Mouse (Mus musculus) lung, postnatal 4 days (tissue): ENCODE measurements at regions not wholly inside any gene's neighbourhood (a gene's known extent, or its start where the extent isn't known, plus 50 kb on each side); places are given as distances from the start of the nearest gene placed in this dataset.

ENCODE experiments used
- DNase-seq, 2 experiments: peaks; one replicate each; pipeline ENCODE4 v3.0.0; 2021

DNA sequence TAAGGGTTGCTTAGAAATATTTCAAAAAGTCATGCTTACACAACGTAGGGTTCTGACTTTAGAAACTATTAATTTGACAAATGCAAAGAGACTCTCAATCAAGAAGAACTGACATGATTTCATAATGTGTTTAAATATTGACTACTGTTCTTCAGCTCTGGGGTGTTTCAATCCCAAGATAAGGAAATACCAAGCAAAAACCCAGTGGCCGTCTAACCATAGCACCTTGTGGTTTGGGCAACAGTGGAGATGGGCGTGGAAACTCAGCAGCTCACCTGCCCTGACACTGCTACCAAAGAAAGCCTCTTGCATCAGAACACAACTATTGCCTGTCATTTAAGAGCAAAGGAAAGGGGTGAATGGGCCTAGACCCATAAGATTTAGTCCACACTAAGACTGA lies 119.9 kb downstream of the Foxa2 start:
- DNase-seq = peak; percentile 40 to 71

DNA sequence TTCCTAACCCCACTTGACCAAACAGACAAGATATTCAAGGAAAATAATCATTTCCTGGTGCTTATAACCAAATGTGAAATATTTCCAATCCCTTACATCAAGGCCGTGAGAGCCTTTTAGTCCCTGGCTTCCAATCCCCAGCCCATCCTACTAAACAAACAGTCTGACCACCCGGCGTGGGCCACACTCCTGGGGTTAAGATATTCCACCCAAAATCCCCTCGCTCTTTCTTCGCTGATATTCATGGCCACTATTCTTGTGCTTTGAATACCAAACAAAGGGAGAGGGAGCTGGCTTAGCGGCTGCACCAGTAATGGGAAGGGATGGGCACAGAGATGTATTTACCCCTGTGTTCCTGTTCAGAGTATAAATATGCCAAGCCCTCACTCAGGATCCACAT lies 139.4 kb downstream of the Foxa2 start:
- DNase-seq = no peak

DNA sequence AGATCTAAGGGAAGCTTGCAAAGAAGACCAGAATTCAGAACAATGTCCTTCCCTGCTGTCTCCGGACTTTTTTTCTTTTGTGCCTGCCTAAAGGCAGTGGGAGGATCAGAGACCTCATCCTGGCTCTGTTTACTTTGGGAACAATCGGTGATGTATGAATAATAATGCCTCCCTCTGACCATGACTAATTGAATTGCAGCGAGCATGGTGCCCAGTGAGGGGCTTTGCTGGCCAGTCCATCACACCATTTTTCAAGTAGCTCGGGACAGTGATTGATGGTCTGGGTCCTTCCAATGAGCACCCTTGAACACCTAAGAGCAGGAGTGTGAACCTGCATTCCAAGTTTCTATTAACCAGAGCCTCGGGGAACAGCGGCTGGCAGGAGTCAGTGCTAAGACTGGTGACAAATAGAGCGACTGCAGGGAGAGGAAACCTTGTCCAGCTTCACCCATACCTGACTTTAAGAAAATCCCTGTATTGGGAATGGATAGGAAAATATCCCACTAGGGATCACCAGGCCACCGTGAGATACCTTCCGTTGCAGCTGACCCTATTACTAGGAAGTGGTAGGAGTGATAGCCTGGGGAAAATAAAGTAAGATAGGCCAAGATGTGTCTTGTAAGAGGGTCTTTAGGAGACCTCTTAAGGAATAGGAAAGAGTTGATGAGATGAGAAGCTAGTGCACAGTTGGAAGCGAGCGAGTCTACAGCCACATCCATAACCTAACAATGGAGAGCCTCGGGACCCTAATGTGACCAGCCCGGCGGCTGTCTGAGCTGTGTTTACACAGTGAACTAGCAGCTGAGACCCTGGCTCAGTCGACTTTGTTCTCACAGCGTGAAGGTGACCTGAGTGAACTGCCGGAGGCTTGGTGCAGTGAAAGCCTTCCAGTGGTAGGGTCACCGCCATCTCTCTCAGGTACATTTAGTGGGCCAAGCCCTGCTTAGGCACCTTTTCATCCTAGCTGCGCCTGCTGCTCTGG lies 140.7 kb downstream of the Foxa2 start:
- no peak for DNase-seq

DNA sequence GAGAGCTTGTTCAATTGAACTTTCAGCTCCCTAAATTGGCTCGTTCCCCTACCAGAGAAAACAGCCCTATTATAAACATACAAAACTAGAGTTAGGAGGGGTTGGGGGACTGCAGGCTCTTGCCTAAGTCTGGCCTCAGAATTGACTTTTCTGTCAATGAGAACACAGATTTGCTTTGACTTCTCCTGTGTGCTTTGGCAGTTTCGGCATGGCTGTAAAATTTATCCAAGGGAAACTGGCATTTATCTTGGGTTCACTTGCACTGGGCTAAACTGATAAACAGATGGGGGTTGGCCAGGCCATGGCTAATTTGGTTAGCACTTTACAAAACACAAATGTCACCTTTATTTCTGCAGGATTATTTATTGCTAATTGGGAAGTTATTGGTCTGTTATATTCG lies 141.7 kb downstream of the Foxa2 start:
- DNase-seq = no peak

DNA sequence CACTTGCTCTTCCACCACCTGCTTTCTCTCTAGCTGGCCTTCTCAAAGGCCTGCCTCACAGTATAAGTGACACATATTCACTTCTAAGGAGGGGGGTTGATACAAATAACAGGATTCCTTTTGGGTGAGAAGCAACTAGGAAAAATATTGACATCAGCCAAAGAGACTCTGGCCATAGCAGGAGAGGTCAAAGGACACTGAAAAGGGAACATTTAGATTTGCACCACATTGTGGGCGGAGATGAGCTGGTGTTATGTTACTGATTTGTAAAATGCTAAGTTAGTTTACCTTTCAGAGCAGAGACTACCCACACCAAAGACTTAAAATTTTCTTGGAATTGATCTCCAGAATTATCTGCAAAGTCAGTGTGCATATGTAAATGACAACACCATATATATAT lies 147.5 kb downstream of the Foxa2 start:
- DNase-seq = no peak

DNA sequence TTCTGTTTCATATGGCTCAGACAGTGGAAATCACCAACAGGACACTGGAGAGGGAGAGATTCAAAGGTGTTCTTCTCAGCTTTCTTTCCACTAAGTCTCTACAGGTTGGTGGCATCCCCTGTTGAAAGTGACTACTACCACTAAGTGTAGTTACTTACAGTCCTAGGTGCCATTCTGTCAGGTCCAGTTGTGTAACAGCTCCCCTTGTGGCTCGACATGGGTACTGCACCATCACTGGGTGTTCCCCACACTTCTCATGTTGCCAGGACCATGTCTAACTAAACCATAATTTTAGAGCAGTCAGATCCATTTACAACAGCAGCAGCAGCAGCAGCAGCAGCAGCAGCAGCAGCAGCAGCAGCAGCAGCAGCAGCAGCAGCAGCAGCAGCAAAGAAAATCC lies 151.1 kb downstream of the Foxa2 start:
- DNase-seq = peak; percentile 41 to 61

DNA sequence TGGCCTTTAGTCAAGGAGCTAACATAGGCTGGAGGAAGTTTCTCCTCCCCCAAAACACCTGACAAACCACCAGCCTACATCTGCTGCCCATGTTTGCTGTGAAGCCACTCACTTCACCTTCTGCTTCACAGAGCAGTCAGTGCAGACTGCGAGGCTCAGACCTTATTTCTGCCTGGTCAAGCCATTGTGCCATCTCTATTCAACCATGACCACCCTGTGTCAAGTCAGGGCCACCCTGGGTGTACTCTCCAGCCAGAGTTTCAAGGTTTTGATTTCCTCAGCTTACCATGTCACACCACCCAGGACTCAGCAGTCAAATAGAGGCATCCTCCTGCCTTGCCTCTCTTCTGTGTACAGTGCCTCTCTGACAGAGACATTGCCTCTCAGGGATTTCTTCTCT lies 152.6 kb downstream of the Foxa2 start:
- no peak for DNase-seq

DNA sequence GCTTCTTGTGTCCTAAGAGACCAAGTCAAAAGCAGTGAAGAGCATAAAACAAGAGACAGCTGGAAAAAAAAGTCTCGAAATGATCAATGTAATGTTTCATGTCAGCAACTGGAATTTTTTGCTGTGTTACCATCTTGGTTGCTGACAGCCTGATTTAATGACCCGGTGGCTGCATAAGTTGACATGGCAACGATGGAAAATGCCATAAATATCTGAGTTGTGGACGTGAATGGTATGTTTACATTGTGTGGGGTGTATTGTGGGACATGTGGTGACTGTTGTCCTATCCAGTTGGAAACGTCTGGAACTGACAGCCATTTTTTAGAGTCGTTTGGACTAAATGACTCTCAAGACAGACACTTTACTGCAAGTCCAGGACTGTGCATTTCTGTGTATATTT lies 160.6 kb downstream of the Foxa2 start:
- no peak for DNase-seq

DNA sequence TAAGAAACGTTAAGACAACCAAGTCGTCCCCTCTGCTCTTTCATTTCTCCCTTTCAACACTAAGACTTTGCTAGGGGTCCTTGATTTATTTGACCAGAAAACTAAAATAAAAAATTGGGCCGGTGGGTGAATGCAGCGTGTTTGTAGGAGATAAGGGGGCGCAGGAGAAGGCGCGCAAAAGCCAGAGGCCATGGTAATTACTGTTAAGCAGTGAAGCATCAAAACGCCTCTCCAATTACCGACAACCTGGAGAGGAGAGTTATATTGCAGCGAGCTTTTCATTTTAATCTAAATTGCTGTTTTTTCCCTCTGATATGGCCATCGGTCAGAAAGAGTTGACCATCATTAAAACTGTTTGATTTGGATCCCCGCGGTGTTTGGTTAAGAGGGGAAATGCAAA lies 168.9 kb downstream of the Foxa2 start:
- DNase-seq = no peak

DNA sequence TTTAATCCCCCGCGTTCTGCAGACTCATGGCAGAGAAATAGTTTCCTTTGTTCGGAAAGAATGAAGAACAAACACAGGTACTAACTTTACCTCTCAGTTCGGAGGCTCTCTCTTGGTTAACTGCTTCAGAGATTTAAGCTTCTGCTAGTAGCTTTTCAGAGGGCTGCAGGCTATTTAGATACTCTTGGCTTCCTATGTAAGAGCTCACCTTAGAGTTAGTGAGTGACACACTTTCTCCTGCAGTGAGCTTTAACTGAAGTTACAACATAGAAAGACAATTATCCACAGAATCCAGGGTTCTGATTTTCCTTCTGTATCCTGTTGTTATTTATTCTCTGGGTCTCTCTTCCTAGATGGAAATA lies 169.2 kb downstream of the Foxa2 start:
- no peak for DNase-seq

DNA sequence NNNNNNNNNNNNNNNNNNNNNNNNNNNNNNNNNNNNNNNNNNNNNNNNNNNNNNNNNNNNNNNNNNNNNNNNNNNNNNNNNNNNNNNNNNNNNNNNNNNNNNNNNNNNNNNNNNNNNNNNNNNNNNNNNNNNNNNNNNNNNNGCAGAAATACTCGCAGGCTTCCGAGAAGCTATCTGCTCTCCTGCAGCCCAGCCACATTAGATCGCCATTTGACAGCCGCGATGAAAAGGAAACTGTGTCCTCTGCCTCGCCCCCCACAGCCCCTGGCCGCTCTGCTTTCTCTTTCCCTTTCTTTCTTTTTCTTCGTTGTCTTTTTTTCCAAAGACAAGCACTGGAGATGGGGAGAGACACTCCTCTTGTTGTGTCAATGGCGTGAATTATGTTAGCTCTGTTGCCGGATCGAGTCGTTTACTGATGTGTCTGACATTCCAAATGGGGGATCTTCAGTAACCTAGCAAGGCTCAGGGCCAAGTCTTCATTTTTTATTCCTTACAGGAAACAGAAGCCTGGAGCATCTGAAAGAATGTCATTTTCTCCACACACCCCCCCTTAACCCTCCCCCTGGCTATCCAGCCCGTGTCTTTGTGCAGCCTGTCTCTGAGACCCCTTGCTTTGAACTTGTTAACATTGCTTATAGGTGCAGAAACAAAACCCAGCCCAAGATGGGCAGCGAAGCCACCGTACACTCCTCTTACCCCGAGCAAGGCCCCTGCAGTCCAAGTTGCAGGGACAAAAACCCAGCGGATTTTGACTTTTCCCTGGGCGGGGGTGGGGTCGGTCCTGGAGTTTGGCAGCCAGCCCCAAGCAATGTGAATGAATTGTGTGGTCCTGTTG lies 169.8 kb downstream of the Foxa2 start:
- DNase-seq = no peak

DNA sequence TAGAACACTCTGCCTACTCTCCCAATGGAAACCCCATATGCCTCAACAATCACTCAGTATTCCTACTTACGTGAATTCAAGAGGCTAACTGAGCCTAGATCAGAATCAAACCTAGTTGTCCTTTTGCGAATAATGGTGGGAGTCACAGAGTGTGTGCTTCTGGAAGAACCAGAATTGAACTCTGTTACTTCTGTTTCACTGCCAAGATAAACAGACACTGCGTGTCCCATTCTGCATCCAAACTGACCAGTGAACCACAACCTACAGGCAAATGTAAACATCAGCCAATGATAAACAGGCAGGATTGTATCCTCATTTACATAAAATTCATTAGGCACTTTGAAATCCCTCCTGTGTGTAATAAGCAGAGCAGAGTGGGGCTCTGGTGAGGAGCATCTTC lies 173.8 kb downstream of the Foxa2 start:
- no peak for DNase-seq

DNA sequence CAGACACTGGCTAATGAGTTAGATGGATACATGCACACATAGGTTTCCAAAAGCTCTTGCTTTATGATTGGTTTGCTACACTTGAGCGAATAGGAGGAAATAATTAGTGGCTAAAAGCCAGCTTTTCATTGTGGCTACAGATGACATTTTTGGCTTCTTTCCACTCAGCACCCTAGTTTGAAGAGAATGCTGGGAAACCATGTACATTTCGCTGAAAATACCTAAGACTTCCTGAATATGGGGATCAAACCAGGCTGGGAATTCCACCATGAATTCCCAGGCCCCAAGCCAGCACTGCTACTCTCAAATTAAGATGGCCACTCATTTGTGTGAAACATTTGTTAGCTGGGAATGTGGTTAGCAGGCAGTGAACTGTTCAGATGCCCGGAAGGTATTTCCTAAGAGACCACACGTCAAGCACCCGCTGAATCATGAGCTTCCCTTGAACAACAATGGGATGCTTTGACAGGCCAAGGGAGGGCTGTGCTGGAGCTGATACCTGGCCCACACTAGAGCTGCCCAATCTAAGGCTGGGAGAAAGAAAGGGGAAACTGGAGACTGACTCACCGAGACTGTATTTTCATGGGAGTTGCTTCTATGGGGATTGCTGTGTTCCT lies 195.5 kb downstream of the Foxa2 start:
- no peak for DNase-seq

DNA sequence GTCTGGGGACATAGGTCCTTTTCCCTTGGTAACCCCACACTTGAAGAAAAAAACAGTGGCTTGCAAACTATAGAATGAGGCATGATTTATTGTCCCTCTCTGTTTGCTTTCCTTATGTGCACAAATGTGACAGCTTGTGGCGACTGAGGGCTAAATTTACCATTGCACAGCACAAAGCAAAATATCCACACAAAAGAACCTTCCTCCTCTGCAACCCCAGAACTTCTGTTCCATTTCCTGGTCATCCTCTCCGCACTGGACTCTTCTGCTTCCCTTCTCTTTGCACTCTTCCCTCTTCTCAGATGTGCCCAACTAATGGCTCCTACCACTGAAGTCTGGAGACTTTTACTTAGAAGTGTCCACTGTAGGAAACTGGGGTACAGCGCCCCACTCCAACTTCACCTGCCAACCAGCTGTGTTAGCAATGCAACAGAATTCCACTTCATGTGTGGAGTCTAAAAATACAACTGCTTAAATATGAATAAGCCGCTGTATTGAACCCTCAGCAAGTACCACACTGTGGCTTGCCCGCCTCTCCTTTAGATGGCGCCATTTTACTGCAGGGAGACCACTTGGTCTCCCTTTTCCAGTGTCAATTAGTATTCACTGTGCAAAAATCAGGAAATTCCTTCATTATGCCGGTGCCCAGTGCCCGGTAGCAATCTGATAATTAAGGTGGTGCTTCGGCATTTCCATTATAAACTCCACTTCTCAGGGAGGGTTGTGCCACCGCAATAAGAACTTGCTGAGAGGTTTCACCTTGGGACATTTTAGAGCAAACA lies 199.6 kb downstream of the Foxa2 start:
- peak; percentile 33 to 40 for DNase-seq

DNA sequence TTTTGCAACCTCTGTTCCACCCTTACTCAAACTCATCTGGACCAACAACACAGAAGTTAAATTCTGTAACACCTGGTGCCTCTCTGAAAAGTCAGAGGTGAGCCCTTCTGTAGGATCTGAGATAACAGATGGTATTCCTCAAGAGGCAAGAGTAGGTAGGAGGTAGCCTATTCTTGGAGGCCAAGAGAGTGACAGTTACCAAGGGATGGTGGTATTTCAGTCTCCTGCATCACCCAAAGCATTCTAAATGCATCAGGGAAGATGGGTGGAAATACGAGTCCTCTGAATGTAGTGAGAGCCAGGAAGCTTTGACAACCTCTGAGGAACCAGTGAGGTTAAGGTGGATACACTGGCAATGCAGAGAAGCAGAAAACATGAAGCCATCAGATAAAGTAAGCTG lies 201.5 kb downstream of the Foxa2 start:
- DNase-seq = no peak

DNA sequence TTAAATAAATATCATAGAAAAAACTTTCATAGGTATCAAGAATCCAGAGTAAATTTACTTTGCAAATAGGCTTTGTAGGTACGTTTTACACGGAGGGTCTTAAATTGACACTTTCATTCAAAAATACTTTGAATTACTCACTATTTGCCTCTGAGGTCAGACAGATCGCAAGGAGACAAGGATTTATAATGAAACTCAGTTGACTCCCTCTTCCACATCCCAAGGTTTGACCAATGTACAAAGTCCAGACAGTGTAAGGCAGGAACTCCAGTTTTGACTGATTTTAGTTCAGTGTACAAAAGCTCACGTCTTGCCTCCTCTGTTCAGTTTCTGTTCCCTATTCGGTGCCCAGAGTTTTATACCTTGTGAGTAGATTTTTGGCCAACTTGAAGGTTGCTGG lies 205.8 kb downstream of the Foxa2 start:
- no peak for DNase-seq

DNA sequence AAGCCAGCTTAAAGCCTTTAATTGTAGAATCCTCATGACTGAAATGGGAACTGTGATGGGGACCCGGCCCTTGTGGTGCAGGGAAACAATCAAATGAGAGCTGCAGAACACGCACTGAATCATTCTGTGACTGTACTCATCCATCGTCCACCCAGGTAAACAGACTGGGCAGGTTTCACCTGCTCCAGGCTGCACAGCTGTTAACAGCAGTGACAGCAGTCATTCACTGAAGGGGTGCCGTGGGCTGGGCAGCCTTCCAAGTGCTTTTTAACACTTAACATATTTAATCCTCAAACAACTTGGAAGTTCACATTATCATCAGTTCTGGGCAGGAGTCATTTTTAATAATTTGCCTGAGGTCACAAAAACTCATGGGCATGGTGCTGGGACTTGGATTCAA lies 208.2 kb downstream of the Foxa2 start:
- DNase-seq = no peak

DNA sequence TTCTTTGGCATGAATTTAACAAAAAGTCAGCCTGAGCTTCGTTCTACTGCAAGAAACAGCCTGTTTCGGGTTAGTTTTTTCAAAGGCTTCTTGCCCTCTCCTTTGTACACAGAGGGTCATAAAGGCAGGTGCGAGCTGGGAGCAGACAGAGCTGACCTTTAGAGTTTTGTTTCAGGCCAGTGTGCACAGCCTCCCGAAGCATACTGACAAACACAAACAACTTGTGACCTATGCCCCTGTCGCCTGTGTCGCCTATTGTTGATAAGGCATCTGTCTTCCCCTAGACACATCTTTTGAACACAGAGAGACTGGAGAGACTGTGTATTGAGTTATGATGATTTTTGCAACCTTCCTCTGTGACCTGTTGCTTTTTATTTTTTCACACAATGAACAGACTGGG lies 216.2 kb downstream of the Foxa2 start:
- DNase-seq = no peak

DNA sequence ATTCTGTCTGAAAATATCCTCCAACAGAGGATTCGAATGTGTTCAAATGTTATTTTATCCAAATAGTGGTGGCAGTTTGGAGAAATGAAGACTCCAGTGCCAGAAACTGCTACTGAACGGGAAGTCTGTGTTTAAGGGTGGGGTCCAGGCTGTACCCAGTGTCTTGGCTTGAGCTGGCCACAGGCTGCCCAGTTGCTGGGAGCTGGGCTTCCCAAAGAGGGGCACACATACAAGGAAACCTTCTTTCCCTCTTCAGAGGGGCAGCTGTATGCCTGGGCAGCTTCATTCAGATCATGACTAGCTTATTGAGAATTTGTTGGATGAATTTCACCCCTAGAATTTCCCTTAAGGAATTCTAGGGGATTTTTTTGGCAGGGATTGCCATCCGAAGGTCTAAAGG lies 229.8 kb downstream of the Foxa2 start:
- DNase-seq = no peak

DNA sequence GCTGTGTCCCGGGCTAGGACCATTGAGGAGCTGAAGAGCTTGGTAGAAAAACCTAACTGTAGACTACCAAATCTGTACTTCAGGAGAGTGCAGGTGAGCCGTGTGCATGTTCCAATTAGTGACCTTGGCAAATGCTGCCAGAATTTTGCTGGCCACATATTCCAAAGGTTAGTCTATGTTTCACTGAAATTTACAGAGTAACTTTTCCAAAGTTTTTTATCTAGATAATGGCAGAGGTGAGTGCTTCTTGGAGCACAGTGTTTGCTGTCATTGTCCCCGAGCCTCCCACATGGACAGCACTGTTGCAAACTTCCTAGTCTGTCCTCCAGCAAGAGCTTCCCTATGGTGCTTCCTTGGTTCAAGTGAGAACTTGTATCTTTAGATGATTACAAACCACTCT lies 232.5 kb downstream of the Foxa2 start:
- DNase-seq = no peak

DNA sequence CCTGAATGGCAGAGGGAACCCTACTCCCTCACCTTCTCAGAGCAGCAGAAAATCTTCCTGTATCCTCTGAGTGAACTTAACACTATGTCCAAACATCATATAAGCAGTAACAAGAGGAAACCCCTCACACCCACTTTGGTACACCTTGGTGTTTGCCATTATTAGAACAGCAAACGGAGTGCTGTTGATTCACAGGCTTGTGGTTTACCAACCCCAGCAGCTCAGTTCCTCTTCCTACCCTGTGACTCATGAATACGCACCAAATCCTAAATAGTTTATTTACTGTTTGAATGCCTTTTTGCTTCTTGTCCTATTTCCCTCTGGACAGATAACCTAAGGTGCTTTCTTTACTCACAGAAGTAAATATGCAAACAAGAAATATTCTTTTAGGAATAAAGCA lies 233.3 kb downstream of the Foxa2 start:
- no peak for DNase-seq

DNA sequence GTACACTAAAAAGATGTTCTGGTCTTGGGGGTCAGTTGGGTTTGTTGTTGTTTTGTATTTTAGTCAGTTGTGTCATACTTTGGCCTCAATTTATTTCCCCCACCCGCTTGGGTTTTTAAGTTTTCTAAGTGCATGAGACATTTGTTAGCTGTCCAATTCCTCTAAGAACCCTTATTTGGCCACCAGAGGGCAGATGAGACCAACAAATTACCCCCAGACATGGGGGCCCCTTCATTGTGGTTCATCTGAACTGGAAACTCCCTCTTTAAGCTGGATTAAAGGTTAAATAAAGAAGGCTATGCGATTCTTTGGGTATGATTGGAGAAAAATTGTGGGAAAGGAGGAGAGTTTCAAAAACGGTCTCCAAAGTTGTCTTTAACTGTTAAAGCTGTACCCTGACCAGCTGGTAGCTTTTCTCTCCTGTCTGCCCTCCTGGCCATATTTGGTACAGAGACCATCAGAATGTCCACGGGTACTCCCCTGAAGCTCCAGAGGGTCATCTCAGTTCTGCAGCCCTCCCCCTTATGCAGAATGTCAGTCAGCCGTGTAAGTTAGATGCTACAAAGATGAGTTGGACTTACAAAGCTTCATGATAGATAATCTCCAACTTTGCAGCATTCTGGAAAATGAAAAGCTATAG lies 238.6 kb downstream of the Foxa2 start:
- peak in 1 of 2 experiments; percentile 55 for DNase-seq
